Mouse (Mus musculus): ENCODE measurements around the gene Spata13.

GRCm38 (mm10) chr14:60711161-60711560 lies 77.4 kb downstream of the Spata13 start:
- no peak for TF ChIP-seq CTCF (IDR thresholded peaks at IDR 0.05; ENCODE audit: low read depth, low read length)
- TF ChIP-seq POLR2A (IDR thresholded peaks at IDR 0.05; ENCODE audit: borderline replicate concordance, low read depth, low read length) = no peak
